Mouse (Mus musculus) right cerebral cortex, adult 18-20 months (tissue): ENCODE results near the gene Nek9.
"Not testable (repeated sequence)": the region's sequence is repeated elsewhere in the genome, so short reads cannot be mapped to it uniquely, and the experiment has no call there.

Source experiments
- DNase-seq: peaks from one replicate; pipeline ENCODE4 v3.0.0; 2022; ENCODE audit warnings: mixed read lengths

Nek9 gene

GRCm38 (mm10) chr12:85288486-85289156 is 50.5 kb downstream of the Nek9 start, which contains the start of gene Zc2hc1c:
Gene Zc2hc1c, plus strand, starts transcription at chr12:85288591.
- DNase-seq: peak; percentile 89

GRCm38 (mm10) chr12:85287809-85288485 is 51.2 kb downstream of the Nek9 start, which contains the start of gene Acyp1:
Gene Acyp1, minus strand, starts transcription at chr12:85288438.
- no peak for DNase-seq

GRCm38 (mm10) chr12:85286941-85287340 is 52.2 kb downstream of the Nek9 start:
- DNase-seq: no peak

- DNase-seq: no peak
These were observed 54.2 kb downstream of the Nek9 start for GRCm38 (mm10) chr12:85284996-85285395.

GRCm38 (mm10) chr12:85284331-85284730 is 54.8 kb downstream of the Nek9 start:
- no peak for DNase-seq

- not testable (repeated sequence) for DNase-seq
These were observed 57.4 kb downstream of the Nek9 start for GRCm38 (mm10) chr12:85281756-85282155.

GRCm38 (mm10) chr12:85280845-85281651 is 58.1 kb downstream of the Nek9 start:
- DNase-seq: no peak

- DNase-seq: peak; percentile 96
These were observed 58.9 kb downstream of the Nek9 start for GRCm38 (mm10) chr12:85280105-85280844.

- no peak for DNase-seq
These were observed 59.6 kb downstream of the Nek9 start for GRCm38 (mm10) chr12:85279396-85280080.

GRCm38 (mm10) chr12:85278919-85279318 is 60.2 kb downstream of the Nek9 start:
- no peak for DNase-seq

GRCm38 (mm10) chr12:85276273-85276672 is 62.9 kb downstream of the Nek9 start:
- DNase-seq: no peak

- DNase-seq: no peak
These were observed 65.7 kb downstream of the Nek9 start for GRCm38 (mm10) chr12:85273508-85273907.

- no peak for DNase-seq
These were observed 67.3 kb downstream of the Nek9 start for GRCm38 (mm10) chr12:85271843-85272206.

- no peak for DNase-seq
These were observed 67.9 kb downstream of the Nek9 start for GRCm38 (mm10) chr12:85271132-85271842.

- DNase-seq: peak; percentile 89
These were observed 68.8 kb downstream of the Nek9 start, which contains the start of gene Mlh3 for GRCm38 (mm10) chr12:85270319-85270718. Gene Mlh3, minus strand, starts transcription at chr12:85270599.

GRCm38 (mm10) chr12:85269821-85270220 is 69.3 kb downstream of the Nek9 start:
- DNase-seq: no peak

GRCm38 (mm10) chr12:85266248-85266647 is 72.9 kb downstream of the Nek9 start:
- DNase-seq: no peak

- no peak for DNase-seq
These were observed 74.2 kb downstream of the Nek9 start for GRCm38 (mm10) chr12:85264940-85265339.

- DNase-seq: no peak
These were observed 74.6 kb downstream of the Nek9 start for GRCm38 (mm10) chr12:85264531-85264930.

- peak; percentile 49 for DNase-seq
These were observed 76.0 kb downstream of the Nek9 start for GRCm38 (mm10) chr12:85263190-85263589.

GRCm38 (mm10) chr12:85262489-85262888 is 76.7 kb downstream of the Nek9 start:
- no peak for DNase-seq
